Mouse (Mus musculus): Measurements from ENCODE around the gene Sh3glb2.

- TF ChIP-seq CTCF (IDR thresholded peaks at IDR 0.05; ENCODE audit: borderline replicate concordance, extremely low read depth, insufficient read depth, insufficient read length) (no peak), POLR2A (IDR thresholded peaks at IDR 0.05; ENCODE audit: borderline replicate concordance, extremely low read depth, insufficient read depth, insufficient read length, poor library complexity, severe bottlenecking) (no peak)
Measured at GRCm38 (mm10) chr2:30397986-30398512, 38.9 kb upstream of the Sh3glb2 start.

Data from brain, embryonic 14.5 days (tissue).